Mouse (Mus musculus) A20 (cell line): ENCODE measurements around the gene Dst.
A peak's percentile ranks its signal among the peaks of the same experiment; 100 is the strongest.
"Not testable (repeated sequence)": the region's sequence is repeated elsewhere in the genome, so short reads cannot be mapped to it uniquely, and the experiment has no call there.

Experiments
- DNase-seq: peaks from one replicate; pipeline ENCODE4 v3.0.0-alpha.2; 2011; ENCODE audit warnings: low read depth, low spot score

The Dst gene

DNA sequence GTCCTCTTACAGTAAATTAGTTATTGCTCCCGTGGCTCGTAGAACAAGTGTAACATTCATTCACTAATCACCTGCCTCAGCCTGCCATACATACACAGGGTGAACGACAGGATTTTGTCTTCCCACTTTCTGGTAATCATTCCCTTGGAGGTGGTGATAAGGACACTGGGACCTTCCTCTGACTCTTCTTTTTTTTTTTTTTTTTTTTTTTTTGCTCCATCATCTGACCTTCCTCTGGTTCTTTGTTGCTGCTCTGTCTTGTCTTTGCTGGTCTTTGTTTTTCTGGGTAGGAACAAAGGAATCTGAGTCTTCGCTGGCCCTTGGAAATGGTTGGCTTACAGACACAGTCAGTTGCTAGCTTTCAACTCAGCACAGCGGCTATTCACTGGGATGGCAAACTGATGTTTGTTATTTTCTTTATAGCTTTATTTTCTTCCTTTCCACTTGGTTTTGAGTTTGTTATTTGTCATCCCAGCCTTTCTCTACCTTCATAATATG, 157.6 kb downstream of the Dst start:
- DNase-seq = no peak

DNA sequence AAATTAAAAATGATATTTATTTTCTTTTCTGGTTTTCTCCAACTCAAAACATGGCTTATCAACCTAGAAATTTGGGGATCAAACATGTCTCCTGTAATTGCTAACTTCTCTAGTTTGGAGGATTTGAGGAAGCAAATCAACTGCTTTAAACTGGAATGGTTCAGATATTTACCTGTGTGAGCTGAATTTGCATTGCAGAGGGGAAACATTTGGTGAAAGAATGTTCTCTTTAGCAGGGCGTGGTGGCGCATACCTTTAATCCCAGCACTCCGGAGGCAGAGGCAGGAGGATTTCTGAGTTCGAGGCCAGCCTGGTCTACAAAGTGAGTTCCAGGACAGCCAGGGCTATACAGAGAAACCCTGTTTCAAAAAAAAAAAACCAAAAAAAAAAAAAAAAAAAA, 158.4 kb downstream of the Dst start:
- DNase-seq = not testable (repeated sequence)

GRCm38 (mm10) chr1:34068341-34068740, 160.3 kb downstream of the Dst start:
- DNase-seq = peak; percentile 34

DNA sequence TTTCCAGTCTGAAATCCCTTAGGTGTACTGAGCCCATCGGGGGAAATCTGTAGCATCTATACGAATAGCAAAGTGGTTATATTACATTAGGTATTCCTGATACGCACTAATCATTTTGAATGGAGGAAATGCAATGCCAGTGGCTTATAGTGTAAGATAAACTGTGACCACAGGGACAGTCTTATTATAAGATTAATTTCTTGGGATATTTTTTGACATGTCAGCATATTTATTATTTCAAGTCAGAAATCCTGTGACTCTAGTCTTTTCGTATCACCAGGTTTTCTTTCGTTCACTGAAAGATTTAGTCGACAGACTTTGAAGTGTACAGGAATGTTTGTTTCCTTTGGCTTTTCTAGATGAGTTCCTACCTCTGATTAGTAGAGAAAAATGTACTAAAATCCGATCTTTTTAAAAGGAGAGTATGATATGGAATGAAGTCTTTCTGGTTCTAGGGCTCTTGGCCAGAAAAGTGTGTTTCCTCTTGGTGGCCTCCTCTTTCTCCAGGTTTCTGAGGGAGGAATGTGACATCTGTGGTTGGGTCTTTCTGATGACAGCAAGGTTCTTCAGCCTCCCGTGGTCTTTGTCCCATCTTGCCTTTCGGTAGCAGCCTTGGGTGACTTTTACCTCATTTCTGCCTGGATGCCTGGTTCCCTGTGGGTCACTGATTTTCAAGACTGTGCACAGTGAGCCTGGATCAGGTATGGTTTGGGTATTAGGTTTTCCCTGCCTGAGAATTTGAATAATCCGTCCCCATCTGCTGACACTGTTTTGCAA, 161.7 kb downstream of the Dst start:
- no peak for DNase-seq

DNA sequence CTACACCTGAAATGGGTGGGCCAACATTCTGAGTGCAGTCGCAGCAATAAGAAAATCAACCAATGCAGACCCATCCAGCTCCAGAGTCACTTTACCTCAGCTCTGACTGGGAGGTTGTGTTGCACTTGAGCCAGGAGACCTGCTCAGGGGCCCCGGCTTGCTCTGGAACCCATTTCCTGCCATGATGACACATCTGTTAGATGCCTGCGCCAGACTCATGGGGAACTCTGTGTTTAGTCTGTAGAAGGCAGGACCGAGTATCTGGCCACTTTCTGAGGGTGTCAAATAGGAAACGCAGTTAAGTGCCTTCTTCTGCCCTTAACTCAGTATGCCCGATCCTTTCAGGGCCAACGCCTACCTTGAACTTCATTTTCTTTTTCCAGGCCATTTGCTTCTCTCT, 162.4 kb downstream of the Dst start:
- DNase-seq = no peak

- no peak for DNase-seq
Measured at GRCm38 (mm10) chr1:34070991-34071639, 163.1 kb downstream of the Dst start.

DNA sequence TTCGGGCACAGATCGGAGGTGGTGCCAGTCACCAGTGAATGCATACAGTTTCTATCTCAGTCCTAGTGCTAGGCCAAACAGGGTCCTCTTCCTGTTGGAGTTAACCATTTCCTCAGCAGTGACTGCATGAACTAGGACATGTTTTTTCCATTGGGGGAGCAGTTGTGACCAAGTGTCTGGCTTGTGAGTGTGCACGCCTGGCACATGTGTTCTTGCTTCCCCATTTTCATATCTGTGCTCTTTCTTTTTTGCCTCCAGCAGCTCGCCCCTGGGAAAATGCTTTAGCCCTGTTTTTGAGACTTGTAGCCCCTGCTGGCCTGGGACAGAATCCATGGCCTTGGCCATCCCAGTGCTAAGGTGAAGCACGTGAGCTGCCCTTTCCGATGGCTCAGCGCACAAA, 164.2 kb downstream of the Dst start:
- DNase-seq = no peak

- no peak for DNase-seq
Measured at GRCm38 (mm10) chr1:34073436-34074169, 165.6 kb downstream of the Dst start.

DNA sequence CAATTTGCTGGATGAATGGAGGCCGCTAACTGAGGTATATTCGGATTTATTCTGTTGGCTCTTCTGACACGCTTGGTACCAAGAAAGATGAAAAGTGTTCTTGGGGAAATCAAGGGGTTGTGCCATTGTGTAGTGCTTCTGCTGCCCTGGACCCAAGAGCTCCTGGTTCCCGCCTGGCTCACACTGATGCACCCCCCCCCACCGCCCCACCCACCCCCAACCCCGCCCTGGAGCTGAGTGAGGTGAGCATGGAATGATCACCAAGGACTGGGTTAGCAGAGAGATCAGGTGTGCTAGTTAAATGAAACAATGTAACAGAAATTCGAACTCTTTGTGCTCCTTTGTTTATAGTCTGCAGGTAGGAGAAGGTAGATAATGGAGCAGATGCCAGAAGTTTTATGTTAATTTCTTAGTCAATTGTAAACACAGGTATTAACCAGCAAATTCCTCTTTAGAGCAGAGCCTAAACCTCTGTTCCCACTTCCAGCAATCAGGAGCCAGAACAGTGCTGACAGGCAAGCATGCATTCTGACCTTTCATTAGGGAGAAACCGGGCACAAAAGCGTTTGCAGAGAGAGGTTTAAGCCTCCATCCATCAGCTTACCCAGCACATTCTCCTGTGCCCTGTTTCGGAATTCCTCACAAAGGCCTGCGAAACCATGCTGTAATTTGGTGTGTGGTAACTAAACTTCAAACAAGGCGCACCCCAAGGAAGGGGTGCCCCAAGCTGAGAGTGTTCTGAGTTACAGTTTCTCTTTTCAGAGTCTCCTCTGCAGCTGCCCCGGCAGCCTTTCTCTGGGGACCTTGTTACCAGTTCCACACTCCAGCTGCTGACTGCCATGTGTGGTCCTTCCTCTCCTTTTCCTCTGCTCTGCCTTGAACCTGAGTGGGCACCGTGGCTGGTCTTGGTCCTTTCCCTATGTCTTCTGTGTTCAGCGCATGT, 166.5 kb downstream of the Dst start:
- DNase-seq = no peak

- DNase-seq = no peak
Measured at GRCm38 (mm10) chr1:34076701-34077421, 168.8 kb downstream of the Dst start.

- DNase-seq = no peak
Measured at GRCm38 (mm10) chr1:34077422-34077790, 169.4 kb downstream of the Dst start.

GRCm38 (mm10) chr1:34077941-34078340, 169.9 kb downstream of the Dst start:
- DNase-seq = no peak

DNA sequence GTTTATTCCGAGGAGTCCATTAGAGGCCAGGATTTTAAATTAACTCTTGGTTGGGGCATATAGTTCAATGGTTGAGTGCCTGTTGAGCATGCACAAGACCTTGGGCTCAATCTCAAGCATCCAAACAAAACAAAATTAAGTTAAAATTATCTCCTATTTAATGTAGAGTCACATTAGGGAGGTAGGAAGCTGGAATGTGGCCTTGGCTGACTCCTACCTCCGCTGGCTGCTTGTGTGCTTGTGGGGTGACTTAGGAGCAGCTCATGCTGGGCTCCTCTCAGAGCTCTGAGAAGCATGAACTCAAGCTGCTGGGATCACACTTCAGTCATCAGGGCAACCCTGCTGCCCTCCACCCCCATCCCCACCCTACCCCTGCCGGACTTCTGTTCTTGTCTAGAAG, 181.0 kb downstream of the Dst start:
- no peak for DNase-seq

DNA sequence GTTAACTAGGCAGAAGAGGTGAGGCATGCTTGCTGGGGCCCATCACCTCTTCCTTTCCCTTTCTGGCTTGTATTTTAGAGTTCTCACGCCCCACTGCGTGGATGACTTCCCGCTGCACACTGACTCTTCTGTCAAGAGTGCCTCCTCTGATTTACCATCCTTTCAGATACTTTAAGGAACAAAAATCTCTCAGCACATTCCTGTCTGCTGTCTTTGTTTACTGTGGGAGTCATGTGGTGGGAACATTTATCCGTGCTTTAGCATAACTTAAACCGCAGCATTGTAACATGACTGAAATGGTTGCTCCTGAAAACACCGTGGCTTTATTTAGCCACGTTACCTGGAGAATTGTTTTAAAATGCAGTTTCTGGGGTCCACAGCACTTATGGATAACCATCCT, 182.7 kb downstream of the Dst start:
- no peak for DNase-seq

- peak; percentile 10 for DNase-seq
Measured at GRCm38 (mm10) chr1:34093652-34094051, 185.6 kb downstream of the Dst start.

GRCm38 (mm10) chr1:34094301-34094700, 186.3 kb downstream of the Dst start:
- no peak for DNase-seq

GRCm38 (mm10) chr1:34095173-34095572, 187.1 kb downstream of the Dst start:
- DNase-seq = no peak

DNA sequence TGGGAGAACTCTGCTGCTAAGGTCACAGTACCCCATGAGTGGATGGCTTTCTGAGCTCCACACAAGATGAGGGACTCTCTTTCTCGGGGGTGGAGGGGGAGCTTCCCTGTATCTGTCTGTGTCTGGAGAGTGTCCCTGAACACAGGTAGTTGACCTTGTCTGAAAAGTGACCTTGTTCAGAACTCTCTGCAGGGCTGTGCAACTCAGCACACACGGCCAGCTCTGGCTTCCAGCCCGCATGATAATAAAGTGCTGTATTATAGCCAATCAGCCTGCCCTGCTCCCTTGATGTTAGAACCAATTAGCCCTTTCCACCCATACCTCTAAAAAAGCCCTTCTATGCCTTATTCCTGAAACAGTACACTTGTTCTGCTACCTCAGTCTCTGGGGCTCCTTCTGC, 188.9 kb downstream of the Dst start:
- DNase-seq = no peak

GRCm38 (mm10) chr1:34097640-34098039, 189.6 kb downstream of the Dst start:
- DNase-seq = no peak

DNA sequence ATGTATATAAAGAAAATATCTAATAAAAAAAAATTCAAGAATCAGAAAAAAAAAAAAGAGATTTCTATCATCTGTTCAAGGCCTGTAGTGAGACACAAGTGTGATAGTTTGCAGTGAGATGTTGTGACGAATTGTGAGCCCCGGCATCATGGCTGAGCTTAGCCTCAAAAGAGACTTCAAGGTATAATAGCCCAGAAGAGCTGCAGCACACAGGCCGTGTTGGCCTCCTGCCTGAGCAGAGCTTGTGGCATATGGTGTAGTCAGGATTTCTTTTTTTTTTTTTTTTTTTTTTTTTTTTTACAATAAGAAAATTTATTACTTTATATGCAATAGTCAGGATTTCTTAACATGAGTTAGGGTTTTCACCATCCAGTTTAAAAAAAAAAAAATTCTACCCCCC, 191.4 kb downstream of the Dst start:
- DNase-seq = no peak

DNA sequence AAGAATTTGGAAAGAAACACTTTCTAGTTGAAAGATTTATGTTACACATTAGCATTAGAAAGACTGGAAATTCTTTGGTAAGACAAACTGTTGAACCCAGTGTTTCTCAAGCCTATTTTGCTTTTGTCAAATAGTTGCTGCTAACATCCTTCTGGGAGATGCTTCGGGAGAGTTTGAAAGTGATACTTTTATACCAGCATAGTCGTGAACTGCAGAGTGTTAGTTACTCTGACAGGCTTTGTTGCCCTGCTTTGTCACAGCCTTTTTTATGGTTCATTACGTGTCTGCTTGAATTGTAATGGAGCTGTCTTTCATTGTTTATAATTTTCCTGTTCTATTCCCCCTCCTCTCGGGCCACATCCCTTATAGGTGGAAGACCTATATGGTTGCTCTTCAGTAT, 192.4 kb downstream of the Dst start:
- no peak for DNase-seq
